Mouse (Mus musculus): ENCODE measurements around the gene Gm525.

GRCm38 (mm10) chr11:89107180-89107807 lies 33.7 kb downstream of the Gm525 start:
- TF ChIP-seq CTCF (conservative IDR thresholded peaks at IDR 0.05; ENCODE audit: low read length) (no peak), POU5F1 (IDR thresholded peaks at IDR 0.05; ENCODE audit: borderline replicate concordance, low read length) (no peak)
